Mouse (Mus musculus): ENCODE data around the gene Tardbp.

DNA sequence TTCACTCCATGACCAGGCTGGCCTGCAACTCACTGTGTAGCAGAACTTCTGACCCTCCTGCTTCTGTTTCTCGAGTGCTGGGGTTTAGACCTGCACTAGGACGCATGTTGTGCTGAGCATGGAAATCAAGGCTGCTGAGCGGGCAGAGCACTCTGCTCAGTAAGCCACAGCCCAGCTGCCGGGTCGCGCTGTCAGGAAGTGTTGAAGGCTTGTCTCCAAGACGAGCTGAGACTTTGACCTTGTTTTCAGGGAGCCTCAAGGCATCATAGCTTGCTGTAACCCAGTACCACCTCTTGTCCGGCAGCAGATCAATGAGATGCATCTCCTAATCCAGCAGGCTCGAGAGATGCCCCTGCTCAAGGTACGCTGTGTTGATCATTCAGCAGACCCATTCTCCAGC, 56.7 kb downstream of the Tardbp start:
- TF ChIP-seq TCF12 (IDR thresholded peaks at IDR 0.05; ENCODE audit: insufficient read depth, poor library complexity, severe bottlenecking), result no peak
- TF ChIP-seq POLR2A (IDR thresholded peaks at IDR 0.05; ENCODE audit: insufficient read length, low read depth), result no peak
- TF ChIP-seq USF1 (IDR thresholded peaks at IDR 0.05; ENCODE audit: low read depth), result no peak
